Mouse (Mus musculus): ENCODE data around the gene Anxa6. TPM values are rescaled to one million over a fixed set of nuclear protein-coding genes. Genes with fewer than 3 reads are reported as not detected.

Anxa6 gene
- 10 to 100 TPM; 70.0 to 70.2 TPM for total RNA-seq (2021)

DNA sequence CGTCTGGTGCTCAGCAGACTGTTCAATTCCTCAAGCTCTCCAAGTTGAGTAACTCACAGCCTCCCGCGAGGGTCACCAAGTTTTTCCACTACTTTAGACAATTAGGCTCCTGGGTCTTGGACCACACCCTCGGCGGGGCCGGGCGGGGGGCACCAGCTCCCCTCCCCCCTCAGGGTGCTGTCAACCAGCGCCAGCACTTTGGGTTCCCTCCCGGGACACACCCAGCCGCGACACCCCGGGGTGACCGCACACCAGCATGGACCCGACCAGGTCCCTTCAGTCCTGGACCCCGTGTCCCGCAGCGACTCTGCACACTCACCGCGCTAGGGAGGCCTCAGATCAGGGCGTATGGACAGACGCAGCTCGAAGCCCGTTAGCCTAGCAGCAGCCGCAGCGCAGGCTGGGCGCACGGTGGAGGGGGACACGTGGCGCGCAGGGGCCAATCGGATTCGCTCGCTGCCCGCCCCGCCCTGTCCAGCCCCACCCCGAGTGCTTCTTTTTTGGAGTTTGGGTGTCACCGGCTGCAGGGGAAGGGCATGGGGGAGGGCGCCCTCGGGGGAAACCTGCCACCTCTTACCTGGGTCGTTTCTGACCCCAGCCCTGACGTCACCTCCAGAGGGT, at the start of gene Anxa6:
Gene Anxa6 (minus strand): TSS at position 406 of the 621 bp plus-strand sequence.
- peak; percentile 71 for DNase-seq
- intact Hi-C loops (cut with DNase I), result no loop called here

- no peak for DNase-seq
- intact Hi-C loops (cut with DNase I), result no loop called here
Observed at GRCm38 (mm10) chr11:55081206-55081605, 48.0 kb upstream of the Anxa6 start.

- intact Hi-C loops (cut with DNase I), result no loop called here
- no peak for DNase-seq
Observed at GRCm38 (mm10) chr11:55079180-55079579, 45.9 kb upstream of the Anxa6 start.

DNA sequence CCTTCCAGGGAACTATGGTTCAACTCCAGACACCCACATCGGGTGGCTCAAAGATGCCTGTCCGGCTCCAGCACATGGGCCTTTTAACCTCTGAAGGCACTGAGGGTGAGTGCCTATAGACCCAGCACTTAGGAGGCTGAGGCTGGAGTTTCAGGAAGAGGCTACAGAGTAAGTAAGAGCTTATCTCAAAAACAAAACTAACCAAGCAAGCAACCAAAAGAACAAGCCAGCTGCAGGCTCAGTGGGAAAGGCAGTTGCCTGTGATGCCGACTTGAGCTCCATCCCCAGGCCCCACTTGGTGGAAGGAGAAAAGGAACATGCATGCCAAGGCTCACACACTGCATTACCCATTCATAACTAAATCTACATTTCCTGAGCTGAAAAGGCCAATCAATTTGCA, 45.3 kb upstream of the Anxa6 start:
- intact Hi-C loops (cut with DNase I), result no loop called here
- no peak for DNase-seq

DNA sequence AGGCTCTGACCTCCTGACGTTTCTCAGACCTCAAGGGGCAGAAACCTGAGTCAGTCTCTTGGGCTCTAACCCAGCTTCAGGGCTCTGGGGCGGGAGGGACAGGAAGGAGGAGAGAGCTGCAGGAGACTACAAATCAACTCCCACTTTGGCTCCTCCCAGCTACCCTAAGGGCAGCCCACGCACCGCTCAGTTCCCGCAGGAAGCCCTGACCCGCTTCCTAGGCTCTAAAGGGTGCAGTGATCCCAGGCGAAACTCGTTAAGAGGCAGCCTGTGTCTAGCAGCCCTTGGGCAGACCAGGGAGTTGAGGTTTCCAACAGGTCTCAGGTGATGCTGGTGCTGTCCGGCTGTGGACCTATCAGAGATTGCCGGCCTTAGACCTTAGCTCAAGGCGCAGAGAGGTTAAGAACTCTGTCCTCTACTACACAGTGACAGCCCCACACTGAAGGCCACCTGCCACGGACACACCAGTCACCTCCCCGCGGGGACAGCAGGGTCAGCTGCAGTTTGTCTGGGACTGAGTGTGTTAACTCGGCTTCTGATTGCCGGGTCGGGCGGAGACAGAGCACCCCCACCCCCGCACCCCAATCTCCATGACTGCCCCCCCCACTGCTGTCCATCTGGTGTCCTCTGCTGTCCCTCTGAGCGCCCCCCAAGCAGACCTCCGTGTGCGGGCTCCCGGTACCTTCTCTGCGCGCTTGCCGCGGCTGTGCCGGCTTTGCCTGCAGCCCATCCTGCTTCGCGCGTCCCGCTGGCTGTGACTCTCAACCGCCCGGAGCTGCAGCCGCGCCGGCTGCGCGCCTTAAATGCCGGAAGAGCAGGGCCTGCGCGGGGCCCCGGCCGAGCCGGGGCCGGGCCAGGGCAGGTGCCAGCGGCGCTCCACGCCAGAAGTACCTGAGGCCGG, 44.3 kb upstream of the Anxa6 start, which contains the start of gene Ccdc69:
Gene Ccdc69 (minus strand): TSS at position 801 of the 901 bp plus-strand sequence.
- peak; percentile 31 for DNase-seq
- intact Hi-C loops (cut with DNase I), result no loop called here

DNA sequence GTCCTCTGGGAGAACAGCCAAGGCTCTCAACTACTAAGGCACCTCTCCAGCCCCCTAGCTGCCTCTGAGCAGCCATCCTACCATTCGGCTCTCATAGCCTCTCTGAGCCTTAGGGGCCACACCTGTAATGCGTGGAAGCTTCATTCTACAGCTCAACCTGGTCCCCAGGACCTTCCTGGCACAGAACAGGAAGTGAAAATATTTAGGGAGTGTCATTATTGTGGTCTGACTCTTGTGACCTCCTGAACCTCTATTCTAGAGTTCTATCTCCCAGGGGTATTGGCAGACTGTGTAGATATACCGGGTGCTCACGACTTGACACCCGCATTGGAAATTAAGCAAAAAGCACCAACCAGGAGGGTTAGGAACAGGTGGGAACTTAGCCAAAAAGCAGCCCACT, 43.0 kb upstream of the Anxa6 start:
- no peak for DNase-seq
- intact Hi-C loops (cut with DNase I), result no loop called here

GRCm38 (mm10) chr11:55075602-55076001, 42.4 kb upstream of the Anxa6 start:
- intact Hi-C loops (cut with DNase I), result no loop called here

DNA sequence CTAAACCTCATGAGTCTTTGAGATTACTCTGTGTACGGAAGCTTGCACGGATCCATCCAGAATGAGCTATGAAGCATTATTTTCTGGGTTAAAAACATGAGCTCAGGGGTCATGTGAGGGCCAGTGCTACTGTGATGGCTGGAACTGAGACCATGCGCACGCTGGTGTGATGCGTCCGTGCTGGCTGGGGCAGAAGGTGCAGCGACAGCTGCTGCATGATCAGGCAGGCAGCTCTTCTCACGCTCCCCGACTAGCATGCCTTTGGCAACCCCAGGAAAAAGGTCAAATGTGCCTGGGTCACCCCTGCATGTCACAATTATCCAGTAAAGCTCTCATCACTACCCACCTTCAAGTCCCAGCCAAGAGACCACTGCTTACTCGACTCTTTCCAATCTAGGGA, 39.9 kb upstream of the Anxa6 start:
- intact Hi-C loops (cut with DNase I), result no loop called here
- DNase-seq, result no peak

More at GRCm38 (mm10) chr11:55075602-55076001, 42.4 kb upstream of the Anxa6 start:
- peak; percentile 82 for DNase-seq

DNA sequence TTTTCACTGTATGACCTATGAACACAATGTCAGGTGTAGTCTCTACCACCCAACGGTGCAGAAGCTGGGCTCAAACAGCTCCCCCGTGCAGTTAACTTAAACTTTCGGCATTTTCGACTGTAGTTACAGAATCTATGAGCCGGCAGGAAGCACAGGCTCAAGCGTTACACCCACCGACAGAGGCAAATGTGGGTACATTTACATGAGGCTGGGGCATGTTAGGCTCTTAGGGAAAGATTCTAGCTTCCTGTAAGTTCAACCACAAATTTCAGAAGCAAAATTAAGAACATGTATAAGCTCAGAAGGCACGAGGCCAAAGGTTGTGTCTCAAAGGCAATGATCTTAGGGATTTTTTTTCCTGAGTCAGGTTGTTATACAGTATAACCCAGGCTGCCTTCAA, 39.2 kb upstream of the Anxa6 start:
- intact Hi-C loops (cut with DNase I), result no loop called here
- DNase-seq, result no peak

DNA sequence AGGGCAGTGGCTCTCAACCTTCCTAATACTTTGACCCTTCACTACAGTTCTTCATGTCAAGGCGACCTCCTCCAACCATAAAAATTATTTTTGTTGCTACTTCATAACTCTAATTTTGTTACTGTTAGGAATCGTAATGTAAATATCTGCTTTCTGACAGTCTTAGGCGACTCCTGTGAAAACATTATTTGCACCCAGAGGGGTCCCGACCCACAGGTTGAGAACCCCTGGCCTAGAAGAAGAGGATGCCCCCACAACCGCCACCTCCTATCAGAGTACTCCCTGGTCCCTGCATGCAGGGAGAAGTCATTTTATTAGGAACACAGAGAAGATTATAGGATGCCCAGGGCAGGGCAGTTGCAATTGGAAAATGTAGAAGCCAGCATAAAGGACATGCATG, 38.1 kb upstream of the Anxa6 start:
- intact Hi-C loops (cut with DNase I), result no loop called here
- DNase-seq, result no peak

DNA sequence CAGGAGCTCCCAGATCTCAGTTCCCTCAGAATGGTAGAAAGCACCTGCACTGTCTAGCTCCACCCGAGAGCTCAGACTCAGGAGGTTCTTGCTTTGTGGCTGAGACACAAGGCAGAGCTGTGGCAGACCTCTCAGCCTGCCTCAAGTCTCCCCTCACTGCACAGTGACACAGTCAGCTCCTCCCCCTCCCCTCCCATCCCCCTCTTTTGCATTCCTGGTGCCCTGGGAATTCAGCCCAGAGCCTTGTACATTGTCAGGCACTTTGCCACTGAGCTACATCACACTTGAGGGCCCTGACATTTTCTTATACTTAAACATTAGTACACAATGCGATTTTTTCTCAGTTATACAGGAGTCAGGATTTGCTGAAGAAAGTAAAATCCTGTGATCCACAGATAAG, 35.8 kb upstream of the Anxa6 start:
- peak; percentile 22 for DNase-seq
- intact Hi-C loops (cut with DNase I), result no loop called here

- intact Hi-C loops (cut with DNase I), result no loop called here
- DNase-seq, result no peak
Observed at GRCm38 (mm10) chr11:55066921-55067320, 33.7 kb upstream of the Anxa6 start.

DNA sequence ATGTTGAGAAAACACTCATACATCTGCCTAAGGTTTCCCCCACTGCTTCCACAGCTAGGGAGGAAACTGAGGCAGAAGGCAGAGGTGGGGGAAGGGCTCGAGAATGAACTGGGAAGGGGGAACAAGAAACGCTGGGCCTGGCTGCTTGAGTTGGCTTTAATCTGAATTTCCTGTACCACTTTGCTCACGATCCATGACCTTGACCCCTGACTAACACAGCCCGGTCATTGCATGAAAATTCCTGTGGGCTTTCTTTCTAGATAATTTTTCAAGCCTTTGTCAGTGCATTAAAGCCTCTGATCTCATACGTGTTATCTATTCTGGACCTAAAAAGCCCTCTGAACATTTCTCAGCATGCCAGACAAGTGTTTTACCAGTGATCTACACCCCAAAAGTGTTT, 29.6 kb upstream of the Anxa6 start:
- no peak for DNase-seq
- intact Hi-C loops (cut with DNase I), result no loop called here

GRCm38 (mm10) chr11:55060802-55061201, 27.6 kb upstream of the Anxa6 start:
- no peak for DNase-seq
- intact Hi-C loops (cut with DNase I), result no loop called here

DNA sequence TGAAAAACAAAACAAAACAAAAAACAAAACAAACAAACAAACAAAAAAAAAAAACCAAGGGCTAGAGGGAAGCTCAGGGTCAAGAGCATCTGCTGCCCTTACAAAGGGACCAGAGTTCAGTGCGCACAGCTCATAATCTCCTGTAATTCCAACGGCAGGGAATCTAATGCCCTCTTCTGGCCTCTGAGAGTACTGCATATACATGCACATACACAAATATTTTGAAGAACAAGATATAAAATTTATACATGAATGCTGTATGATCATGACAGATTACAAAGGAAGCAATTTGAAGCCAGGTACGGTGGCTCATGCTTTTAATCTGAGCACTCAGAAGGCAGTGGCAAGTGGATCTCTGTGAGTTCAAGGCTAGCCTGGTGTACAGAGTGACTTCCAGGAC, 24.3 kb upstream of the Anxa6 start:
- no peak for DNase-seq

GRCm38 (mm10) chr11:55050837-55051510, 17.7 kb upstream of the Anxa6 start:
- intact Hi-C loops (cut with DNase I), result no loop called here
- no peak for DNase-seq

More for the DNA sequence above, 24.3 kb upstream of the Anxa6 start:
- intact Hi-C loops (cut with DNase I), result no loop called here

GRCm38 (mm10) chr11:55046600-55046999, 13.4 kb upstream of the Anxa6 start:
- intact Hi-C loops (cut with DNase I), result no loop called here
- no peak for DNase-seq

DNA sequence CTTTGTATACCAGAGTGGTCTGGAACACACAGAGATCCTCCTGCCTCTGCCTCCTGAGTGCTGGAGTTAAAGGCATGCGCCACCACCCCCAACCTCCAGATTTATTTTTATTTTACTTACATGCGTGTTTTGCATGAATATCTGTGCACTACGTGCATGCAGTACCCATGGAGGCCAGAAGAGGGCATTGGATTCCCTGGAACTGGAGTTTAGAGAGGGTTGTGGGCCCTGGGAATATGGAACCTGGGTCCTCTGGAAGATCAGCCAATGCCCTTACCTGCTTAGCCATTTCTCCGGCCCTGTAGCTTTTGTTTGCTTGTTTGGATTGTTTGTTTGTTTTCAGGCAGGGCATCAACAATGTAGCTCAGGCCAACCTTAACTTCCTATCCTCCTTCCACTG, 8.1 kb upstream of the Anxa6 start:
- no peak for DNase-seq
- intact Hi-C loops (cut with DNase I), result loop anchor here (5.0 kb wide), 1 partner anchor 44 kb away; no protein-coding TSS in a partner anchor

DNA sequence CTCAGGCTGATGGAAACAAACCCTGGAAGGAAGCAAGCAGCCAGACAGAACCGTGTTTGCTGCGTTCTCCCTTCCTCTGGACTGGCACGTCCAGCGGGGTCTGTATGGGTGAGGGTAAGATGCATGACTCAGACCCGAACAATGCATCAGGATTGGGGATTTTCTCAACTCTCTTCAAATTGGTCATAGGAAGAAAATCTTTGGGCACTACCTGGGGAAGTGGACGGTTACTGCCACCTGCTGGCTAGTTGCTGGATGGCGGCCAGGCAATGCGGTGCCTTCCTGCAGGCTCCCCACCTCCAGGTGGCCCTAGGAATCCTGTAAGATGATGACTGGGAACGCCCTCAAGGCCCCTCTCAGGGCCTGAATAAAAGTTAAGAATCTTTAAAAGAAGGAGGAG, 6.3 kb upstream of the Anxa6 start:
- DNase-seq, result peak; percentile 86
- intact Hi-C loops (cut with DNase I), result no loop called here

GRCm38 (mm10) chr11:55036601-55037000, 3.4 kb upstream of the Anxa6 start:
- DNase-seq, result no peak
- intact Hi-C loops (cut with DNase I), result no loop called here

DNA sequence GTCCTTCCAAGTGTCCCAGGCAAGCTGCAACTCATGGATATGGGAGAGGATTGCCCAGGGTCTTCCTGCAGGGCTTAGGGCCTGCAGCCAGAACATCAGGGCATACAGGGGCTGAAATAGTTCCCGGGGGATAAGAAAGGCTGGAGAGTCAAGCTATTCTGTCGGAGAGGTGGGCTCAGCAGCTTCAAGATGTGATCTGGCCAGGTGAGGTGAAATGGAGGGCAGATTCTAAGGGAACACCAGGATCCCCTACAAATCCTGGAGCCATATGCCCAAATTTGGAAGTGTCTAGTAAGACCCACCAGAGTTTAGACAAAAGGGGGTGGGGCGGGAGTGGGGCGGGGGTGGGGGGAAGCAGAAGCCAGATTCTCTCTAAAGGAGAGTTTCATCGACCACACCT, 959 bp downstream of the Anxa6 start:
- intact Hi-C loops (cut with DNase I), result no loop called here
- DNase-seq, result no peak

DNA sequence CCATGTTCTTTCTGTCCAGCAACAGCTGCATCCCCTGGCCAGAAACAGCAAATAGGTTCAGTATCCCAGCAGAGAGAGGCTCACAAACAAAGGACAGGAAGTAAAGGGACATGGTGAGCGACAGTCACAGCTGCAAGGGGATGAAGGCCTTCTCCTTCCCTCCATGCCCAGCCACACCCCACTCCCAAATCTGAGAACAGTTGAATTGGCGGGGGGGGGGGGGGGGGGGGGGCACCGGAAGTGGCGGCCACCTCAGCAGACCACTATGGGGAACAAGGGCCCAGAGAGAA, 1.3 kb downstream of the Anxa6 start:
- intact Hi-C loops (cut with DNase I), result no loop called here
- DNase-seq, result no peak

Measured in left cerebral cortex, postnatal 4 days (tissue).